Mouse (Mus musculus) limb, embryonic 14.5 days (tissue): Measurements from ENCODE around the gene Dot1l. TPM values are rescaled to one million over a fixed set of nuclear protein-coding genes. Genes with fewer than 3 reads are reported as not detected.

Source experiments
- ATAC-seq: fragments of 200-750 bp; cut with Nextera tagmentation; 2 replicates; pipeline ENCODE4 v1.8.0; 2017; ENCODE audit warnings: low read depth, moderate number of reproducible peaks, moderate TSS enrichment; ENCODE audit not compliant: low FRiP score
- DNase-seq: peaks from one replicate; pipeline ENCODE4 v3.0.0-alpha.2; 2015; ENCODE audit warnings: low spot score
- H3K27ac ChIP-seq: fragments of 300-500 bp; sonication (generic); replicated peaks from 2 replicates; pipeline ENCODE4 v1.5.1; 2014; ENCODE audit warnings: low read depth, mild to moderate bottlenecking, low read length, moderate library complexity, mixed read lengths
- H3K27me3 ChIP-seq: fragments of 300-500 bp; sonication (generic); 2 replicates; pipeline ENCODE4 v1.6.1; 2014; ENCODE audit warnings: low read length, mixed read lengths; ENCODE audit not compliant: control insufficient read depth, insufficient read depth
- H3K36me3 ChIP-seq: fragments of 300-500 bp; sonication (generic); 2 replicates; pipeline ENCODE4 v1.6.1; 2014; ENCODE audit warnings: mild to moderate bottlenecking, low read length, moderate library complexity, mixed read lengths; ENCODE audit not compliant: control insufficient read depth, insufficient read depth
- H3K4me1 ChIP-seq: fragments of 300-500 bp; sonication (generic); 2 replicates; pipeline ENCODE4 v1.6.1; 2014; ENCODE audit warnings: antibody characterized with exemption, low read length, mixed read lengths; ENCODE audit not compliant: control insufficient read depth, insufficient read depth
- H3K4me2 ChIP-seq: fragments of 300-500 bp; sonication (generic); replicated peaks from 2 replicates; pipeline ENCODE4 v1.6.1; 2014; ENCODE audit warnings: low read depth, mild to moderate bottlenecking, low read length, moderate library complexity; ENCODE audit not compliant: severe bottlenecking
- H3K4me3 ChIP-seq: fragments of 300-500 bp; sonication (generic); replicated peaks from 2 replicates; pipeline ENCODE4 v1.5.1; 2014; ENCODE audit warnings: low read length
- H3K9ac ChIP-seq: fragments of 300-500 bp; sonication (generic); 2 replicates; pipeline ENCODE4 v1.6.1; 2014; ENCODE audit warnings: mild to moderate bottlenecking, low read depth, low read length, moderate library complexity; ENCODE audit not compliant: severe bottlenecking
- H3K9me3 ChIP-seq: fragments of 300-500 bp; sonication (generic); 2 replicates; pipeline ENCODE4 v1.6.1; 2016; ENCODE audit warnings: low read length; ENCODE audit not compliant: control insufficient read depth
- POLR2A ChIP-seq: fragments of 200-500 bp; IDR thresholded peaks from 2 replicates; pipeline ENCODE4 v1.8.0; 2012; ENCODE audit warnings: inconsistent platforms, mild to moderate bottlenecking, moderate library complexity, borderline replicate concordance; ENCODE audit not compliant: insufficient read depth, insufficient read length; ENCODE audit errors: extremely low read depth
- WGBS: fragments of 180-500 bp; shearing (Covaris S2); extraction: QIAGEN DNeasy Blood & Tissue Kit; methylation state at CpG from one replicate; pipeline ENCODE4 v1.1.7; 2014; 5-methylcytosine and 5-hydroxymethylcytosine counted together
- polyA plus RNA-seq, 2 experiments: library from polyadenylated mRNA; depleted of rRNA in 1 of 2; stranded (reverse) in 1 of 2; unstranded in 1 of 2; fragments of >200 nt; fragmentation: Nextera tagmentation in 1 of 2; extraction: Ambion mirVana in 1 of 2; gene quantifications; 2 replicates each; pipeline versions ENCODE4 v1.2.1 to v1.2.3; 2012 to 2014

Dot1l gene
- polyA plus RNA-seq, 2 experiments, result 22.7 to 55.1 TPM

DNA sequence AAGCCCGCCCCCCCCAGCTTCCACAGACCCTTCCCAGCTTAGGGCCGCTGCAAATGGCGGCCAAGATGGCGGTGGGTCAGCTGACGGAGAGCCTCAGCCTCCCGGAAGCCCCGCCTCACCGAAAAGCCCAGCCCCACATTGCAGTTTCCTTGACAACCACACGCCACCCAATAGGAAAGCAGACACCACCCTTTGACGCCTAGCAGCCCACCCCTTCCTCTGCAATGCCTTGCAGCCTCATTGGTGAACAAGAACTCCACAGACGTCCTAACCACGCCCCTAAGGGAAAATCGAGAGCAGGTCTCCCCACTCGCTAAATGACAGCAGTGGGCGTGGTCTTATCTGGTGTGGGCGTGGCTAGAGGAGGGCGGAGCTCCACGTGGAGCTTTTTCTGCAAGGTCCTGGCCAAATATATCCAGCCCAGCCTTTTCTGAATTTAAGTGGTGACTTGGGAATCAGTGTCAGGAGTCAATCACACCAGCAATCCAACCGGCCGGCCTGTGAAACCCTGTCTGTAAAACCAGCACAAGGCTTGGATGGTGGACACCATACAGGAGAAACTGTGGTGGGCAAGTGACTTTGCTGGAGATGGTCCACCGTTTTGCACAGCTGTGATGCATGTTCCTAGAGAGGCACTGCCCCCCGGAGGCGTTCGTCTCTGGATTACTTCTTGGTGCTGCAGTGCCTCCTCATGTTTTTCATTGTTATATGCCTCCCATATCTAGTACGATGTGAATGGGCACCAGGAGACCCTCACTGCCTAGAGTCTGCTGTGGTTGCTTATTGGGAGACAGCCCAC lies 12.6 kb upstream of the Dot1l start, which contains the start of gene Ap3d1:
Gene Ap3d1 (minus strand): TSS at position 85 of the 799 bp plus-strand sequence.
- DNase-seq, result peak; percentile 99
- ATAC-seq, result peak; percentile 100
- Histone ChIP-seq H3K4me1 (peaks cover 18% of the 10 kb centered on the region), H3K4me2 (peak within 1 kb of the TSS; percentile 96), H3K9ac (peak within 1 kb of the TSS; percentile 96), H3K4me3 (peak within 1 kb of the TSS; percentile 100), H3K9me3 (no peaks in the 10 kb centered on the region), H3K27ac (peak within 1 kb of the TSS; percentile 78), H3K27me3 (no peaks in the 10 kb centered on the region), H3K36me3 (no peaks in the 10 kb centered on the region)
- 2% methylated on average over 24 of the region's 25 CpGs for WGBS
- TF ChIP-seq POLR2A, result peak; percentile 70; the same call in 1 of the 2 replicates

GRCm38 (mm10) chr10:80744262-80744661 lies 10.7 kb upstream of the Dot1l start:
- WGBS, result 26% methylated on average over 5 of the region's 5 CpGs
- no peaks in the 10 kb centered on the region for H3K36me3 ChIP-seq
- no peaks in the 10 kb centered on the region for H3K9me3 ChIP-seq
- H3K4me2 ChIP-seq, result no peak overlapping the region
- H3K4me3 ChIP-seq, result no peak overlapping the region
- no peaks in the 10 kb centered on the region for H3K27me3 ChIP-seq
- DNase-seq (no peak), ATAC-seq (no peak)
- H3K4me1 ChIP-seq, result peaks cover 18% of the 10 kb centered on the region
- no peak overlapping the region for H3K9ac ChIP-seq
- no peak overlapping the region for H3K27ac ChIP-seq
- no peak for TF ChIP-seq POLR2A

DNA sequence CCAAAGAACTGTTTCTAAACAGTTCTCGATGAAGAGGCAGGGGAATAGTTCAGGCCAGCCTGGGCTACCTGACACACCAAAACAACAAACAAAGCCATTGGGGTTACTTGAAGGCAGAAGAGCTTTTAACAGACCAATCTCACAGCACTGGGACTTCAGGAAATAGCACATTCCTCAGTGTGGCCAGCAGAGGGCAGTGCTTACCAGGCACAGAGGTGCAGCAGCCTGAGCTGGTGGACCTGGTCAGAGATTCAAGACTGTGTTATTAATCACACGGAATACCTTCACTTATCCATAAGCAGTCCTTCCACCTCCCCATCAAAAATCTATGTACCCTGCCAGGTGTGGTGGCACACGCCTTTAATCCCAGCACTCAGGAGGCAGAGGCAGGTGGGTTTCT lies 7.6 kb upstream of the Dot1l start:
- Histone ChIP-seq H3K27me3 (no peaks in the 10 kb centered on the region), H3K9me3 (no peaks in the 10 kb centered on the region), H3K4me2 (no peak overlapping the region), H3K36me3 (no peaks in the 10 kb centered on the region), H3K27ac (no peak overlapping the region), H3K9ac (no peak overlapping the region), H3K4me3 (no peak overlapping the region), H3K4me1 (peaks cover 3% of the 10 kb centered on the region; the same call in 1 of the 2 replicates)
- 12% methylated on average over 3 of the region's 3 CpGs for whole genome bisulfite sequencing
- ATAC-seq, result peak; percentile 27; the same call in 1 of the 2 replicates
- peak; percentile 70 for DNase-seq
- TF ChIP-seq POLR2A, result no peak

DNA sequence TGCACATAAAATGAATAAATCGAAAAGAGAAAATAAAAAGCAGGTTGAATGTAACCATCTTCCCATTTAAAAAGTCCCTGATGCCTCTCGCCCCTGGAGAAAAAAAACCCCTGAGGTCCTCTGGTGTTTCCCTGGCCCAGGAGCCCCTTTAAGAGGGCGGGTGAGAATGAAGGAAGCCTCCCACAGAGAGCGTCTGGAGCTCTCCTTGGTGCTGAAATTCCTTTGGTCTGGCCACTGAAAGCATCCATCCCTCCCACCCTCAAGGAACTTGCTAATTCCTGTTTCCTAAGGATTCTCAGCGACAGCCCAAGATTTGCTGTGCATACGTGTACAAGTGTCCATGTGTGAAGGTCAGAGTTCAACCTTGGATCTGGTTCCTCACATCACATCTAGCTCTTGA lies 6.4 kb upstream of the Dot1l start:
- Histone ChIP-seq H3K27ac (no peak overlapping the region), H3K4me1 (peaks cover 3% of the 10 kb centered on the region; the same call in 1 of the 2 replicates), H3K4me2 (no peak overlapping the region), H3K36me3 (no peaks in the 10 kb centered on the region), H3K9ac (no peak overlapping the region), H3K9me3 (no peaks in the 10 kb centered on the region), H3K4me3 (no peak overlapping the region), H3K27me3 (no peaks in the 10 kb centered on the region)
- DNase-seq (peak; percentile 90), ATAC-seq (no peak)
- 7% methylated on average over 6 of the region's 6 CpGs for WGBS
- no peak for TF ChIP-seq POLR2A

DNA sequence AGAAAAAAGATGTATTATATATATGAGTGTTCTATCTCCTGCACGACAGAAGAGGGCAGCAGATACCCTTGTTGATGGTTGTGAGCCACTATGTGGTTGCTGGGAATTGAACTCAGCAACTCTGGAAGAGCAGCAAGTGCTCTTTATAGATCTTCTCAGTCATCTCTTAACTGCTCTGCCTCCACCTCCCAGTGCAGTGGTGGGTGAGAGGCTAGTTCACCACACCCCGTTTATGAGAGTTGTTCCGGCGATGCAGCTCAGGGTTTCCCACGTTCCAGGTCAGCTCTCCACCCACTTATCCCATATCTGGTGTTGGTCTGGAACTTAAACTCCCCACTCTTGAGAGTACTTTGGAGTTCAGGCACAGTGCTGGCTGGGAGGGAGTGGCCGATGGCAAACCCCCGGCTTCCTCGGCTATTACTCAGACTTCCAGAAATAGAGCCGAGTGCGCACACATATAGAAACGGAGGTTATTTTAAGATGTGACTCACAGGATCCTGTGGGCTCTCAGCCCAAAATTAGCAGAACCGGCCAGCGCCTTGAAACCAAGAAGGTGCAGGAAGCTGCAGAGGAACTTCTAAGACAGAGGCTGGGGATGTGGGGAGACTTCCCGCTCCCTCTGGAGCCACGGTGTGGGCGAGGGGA lies 3.7 kb upstream of the Dot1l start:
- 8% methylated on average over 16 of the region's 16 CpGs for WGBS
- Histone ChIP-seq H3K36me3 (no peaks in the 10 kb centered on the region), H3K4me1 (peaks cover 6% of the 10 kb centered on the region), H3K9me3 (no peaks in the 10 kb centered on the region), H3K4me3 (peak overlapping the region; percentile 13; the same call in 1 of the 2 replicates), H3K9ac (no peak overlapping the region), H3K4me2 (peak overlapping the region; percentile 41), H3K27me3 (no peaks in the 10 kb centered on the region), H3K27ac (0 out of 2 replicates have a peak overlapping the region, but pooled peaks have one; percentile 2)
- no peak for ATAC-seq
- TF ChIP-seq POLR2A, result no peak
- DNase-seq, result peak; percentile 44
